Mouse (Mus musculus): ENCODE data around the gene Mrrf.

GRCm38 (mm10) chr2:36136300-36136941, at the start of gene Mrrf, which contains the start of gene Rbm18:
- TF ChIP-seq POLR2A (IDR thresholded peaks at IDR 0.05; ENCODE audit: borderline replicate concordance, extremely low read depth, low read depth, low read length), result peak; percentile 79; the same call in 1 of the 2 replicates
- no peak for TF ChIP-seq CTCF (IDR thresholded peaks at IDR 0.05; ENCODE audit: insufficient read depth, low read length)
